Mouse (Mus musculus) liver, adult 2 months (tissue): ENCODE results near the gene Mrm1.
"Not testable (repeated sequence)": the region's sequence is repeated elsewhere in the genome, so short reads cannot be mapped to it uniquely, and the experiment has no call there.

ENCODE experiments used
- CTCF ChIP-seq: fragments of 200-500 bp; IDR thresholded peaks from 2 replicates; pipeline ENCODE4 v1.5.1; 2011; ENCODE audit warnings: low read depth, low read length, control low read depth
- POLR2A ChIP-seq: fragments of 200-500 bp; IDR thresholded peaks from 2 replicates; pipeline ENCODE4 v1.6.1; 2011; ENCODE audit warnings: low read length, control low read depth; ENCODE audit not compliant: insufficient read depth; ENCODE audit errors: extremely low read depth

DNA sequence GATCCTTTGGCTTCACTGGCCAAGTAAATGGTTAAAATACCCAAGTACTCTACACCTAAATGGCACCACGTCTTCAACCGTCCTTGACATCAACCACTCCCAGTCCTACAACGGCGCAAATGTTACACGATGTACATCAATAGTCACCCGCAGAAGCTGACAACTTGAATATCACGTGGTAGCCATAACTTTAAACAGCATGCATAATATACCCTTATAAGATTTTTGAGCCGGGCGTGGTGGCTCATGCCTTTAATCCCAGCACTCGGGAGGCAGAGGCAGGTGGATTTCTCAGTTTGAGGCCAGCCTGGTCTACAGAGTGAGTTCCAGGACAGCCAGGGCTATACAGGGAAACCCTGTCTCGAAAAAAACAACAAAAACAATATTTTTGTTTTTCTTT, 10.2 kb upstream of the Mrm1 start:
- not testable (repeated sequence) for TF ChIP-seq CTCF, POLR2A
